Mouse (Mus musculus): Measurements from ENCODE around the gene AA792892.
"Not testable (repeated sequence)": the region's sequence is repeated elsewhere in the genome, so short reads cannot be mapped to it uniquely, and the experiment has no call there.

AA792892 gene

GRCm38 (mm10) chr5:94339449-94339848, at the start of gene AA792892:
TSS of gene AA792892 (plus strand) at chr5:94339749.
- DNase-seq (ENCODE audit: low spot score in 2 of 2), result not testable (repeated sequence)

- not testable (repeated sequence) for DNase-seq (ENCODE audit: low spot score in 2 of 2)
Observed at GRCm38 (mm10) chr5:94306696-94307095, 32.9 kb upstream of the AA792892 start, which contains the start of gene A430089I19Rik. TSS of gene A430089I19Rik (minus strand) at chr5:94306796.

GRCm38 (mm10) chr5:94314135-94314534, 25.4 kb upstream of the AA792892 start, which contains the start of gene Gm6502:
TSS of gene Gm6502 (plus strand) at chr5:94314435.
- not testable (repeated sequence) for DNase-seq (ENCODE audit: low spot score in 2 of 2)

All from right cerebral cortex, postnatal 10 days (tissue).